Mouse (Mus musculus) CD4-positive helper T cell, adult 2 months (primary cell): Measurements from ENCODE around the gene Mfn2.

Experiments
- DNase-seq: peaks from one replicate; pipeline ENCODE4 v3.0.0-alpha.2; 2012; ENCODE audit warnings: low read depth, missing footprints, low spot score

Gene Mfn2

DNA sequence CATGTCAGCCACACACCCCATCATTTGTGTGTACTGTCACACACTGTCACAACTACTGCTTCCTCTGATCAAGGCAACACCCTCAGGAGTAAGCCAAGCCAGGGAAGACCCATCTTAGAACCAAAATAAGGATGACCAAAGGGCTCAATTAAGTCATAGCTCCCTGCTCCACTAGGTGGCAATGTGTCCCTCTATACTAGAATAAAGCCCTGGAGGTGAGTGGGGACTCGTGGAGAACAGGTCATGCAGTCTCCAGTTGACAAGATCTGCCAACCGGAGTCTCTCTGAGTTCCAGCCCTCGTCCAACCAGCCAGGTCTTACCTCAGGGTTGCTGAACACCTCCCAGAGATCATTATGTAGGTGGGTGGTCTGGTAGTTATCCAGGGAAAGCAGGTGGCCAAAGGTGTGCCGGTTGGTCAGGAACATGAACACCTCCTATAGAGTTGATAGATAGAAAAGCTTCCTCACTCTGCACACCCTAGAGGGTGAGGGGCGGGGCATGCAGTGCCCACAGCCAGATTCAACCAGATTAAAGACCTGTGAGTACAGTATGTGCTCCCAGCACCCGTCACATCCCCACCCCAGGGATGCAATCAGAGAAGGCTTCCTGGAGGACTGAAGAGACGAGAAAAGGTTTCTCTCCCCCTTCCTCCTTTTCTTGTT is 14.1 kb upstream of the Mfn2 start:
- DNase-seq, result peak; percentile 38

GRCm38 (mm10) chr4:147909486-147909885 is 5.0 kb upstream of the Mfn2 start:
- DNase-seq, result no peak

- DNase-seq, result no peak
Measured at GRCm38 (mm10) chr4:147906230-147906629, 1.7 kb upstream of the Mfn2 start.

GRCm38 (mm10) chr4:147905090-147905659 is 671 bp upstream of the Mfn2 start:
- DNase-seq, result no peak

DNA sequence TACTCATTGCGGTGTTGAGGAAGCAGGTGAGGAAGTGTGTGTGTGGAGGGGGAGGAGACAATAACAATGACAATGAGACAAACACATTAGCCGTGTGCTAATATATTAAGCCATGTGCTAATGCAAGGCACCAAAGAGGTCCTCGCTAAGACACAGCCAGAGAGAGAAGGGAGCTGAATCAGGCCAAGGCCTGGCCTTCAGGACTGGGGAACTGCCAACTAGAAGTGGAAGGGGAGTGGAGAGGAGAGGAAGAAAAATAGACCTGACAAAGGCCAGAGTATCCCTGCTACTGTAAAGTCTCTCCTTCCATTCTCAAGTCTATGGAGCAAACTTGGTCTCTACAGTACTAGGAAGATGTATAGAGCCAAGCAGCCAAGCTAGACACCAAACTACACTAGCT is 903 bp downstream of the Mfn2 start:
- no peak for DNase-seq

DNA sequence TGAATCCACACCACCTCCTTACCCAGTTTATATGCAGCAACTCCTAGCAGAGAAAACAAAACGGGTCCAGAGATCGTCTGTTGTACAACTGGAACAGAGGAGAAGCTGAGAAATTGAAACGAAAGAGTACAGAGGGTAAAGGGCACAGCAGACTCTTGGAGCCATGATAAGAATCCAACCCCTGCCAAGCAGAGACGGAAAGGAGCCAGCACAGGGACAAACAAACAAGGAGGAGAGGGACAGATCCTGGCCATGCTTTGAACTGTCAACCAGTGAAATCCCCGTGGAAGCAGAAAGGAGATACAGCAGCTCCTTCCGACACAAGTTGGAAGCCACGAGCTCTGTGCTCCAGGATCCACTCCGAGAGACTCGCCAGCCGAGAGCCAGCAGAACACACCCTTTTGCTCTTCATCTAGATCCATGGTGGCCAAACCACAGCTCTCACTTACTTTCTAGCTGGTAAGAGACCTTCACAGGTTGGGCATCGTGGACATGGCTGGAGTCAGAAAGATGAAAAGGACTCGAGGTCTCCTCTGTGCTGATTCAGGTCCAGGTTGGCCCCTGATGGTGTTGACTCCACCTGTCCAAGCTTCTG is 1.5 kb downstream of the Mfn2 start:
- DNase-seq, result no peak

GRCm38 (mm10) chr4:147900452-147900851 is 4.1 kb downstream of the Mfn2 start:
- no peak for DNase-seq

DNA sequence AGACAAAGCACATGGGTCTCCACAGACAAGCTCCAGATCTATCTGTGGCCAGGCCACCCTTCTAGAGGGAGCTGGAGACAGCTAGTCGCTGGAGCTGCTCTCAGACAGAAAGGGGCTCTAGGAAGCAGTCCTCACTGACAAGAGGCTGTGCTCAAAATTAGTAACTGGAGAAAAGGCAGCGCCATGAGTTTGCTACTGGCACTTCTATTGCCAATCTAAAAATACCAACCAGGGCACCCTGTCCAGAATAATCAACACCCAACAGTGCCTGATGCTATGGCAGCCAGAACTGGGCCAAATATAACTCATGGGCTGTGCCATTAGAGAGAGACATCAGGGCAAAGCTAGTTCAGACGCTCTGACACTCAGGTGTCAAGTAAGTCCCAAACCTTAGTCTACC is 7.2 kb downstream of the Mfn2 start:
- no peak for DNase-seq

GRCm38 (mm10) chr4:147896411-147896810 is 8.1 kb downstream of the Mfn2 start:
- no peak for DNase-seq

DNA sequence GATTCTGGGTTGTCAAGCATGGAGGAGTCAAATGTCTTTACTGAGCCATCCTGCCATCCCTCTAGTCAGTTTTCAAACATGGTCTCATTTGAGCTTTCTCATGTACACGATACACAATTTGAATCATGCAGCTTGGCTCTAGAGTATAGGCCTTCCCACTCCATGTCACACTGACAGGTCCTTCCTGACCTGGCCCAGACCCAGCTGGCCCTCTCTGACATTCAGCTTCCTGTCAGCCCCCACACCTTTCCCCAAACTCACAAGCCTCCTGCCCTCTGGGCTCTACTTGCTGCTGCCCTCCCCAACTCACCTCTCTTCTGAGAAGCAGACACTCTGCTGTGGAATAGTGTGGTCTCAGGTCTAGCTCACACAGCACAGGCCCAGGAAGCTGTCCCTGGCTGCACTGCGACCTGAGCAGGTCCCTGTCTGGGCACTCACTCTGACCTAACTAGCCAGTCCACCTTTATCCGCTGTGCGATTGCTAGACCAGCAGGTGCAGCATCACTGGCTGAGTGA is 8.6 kb downstream of the Mfn2 start:
- no peak for DNase-seq

DNA sequence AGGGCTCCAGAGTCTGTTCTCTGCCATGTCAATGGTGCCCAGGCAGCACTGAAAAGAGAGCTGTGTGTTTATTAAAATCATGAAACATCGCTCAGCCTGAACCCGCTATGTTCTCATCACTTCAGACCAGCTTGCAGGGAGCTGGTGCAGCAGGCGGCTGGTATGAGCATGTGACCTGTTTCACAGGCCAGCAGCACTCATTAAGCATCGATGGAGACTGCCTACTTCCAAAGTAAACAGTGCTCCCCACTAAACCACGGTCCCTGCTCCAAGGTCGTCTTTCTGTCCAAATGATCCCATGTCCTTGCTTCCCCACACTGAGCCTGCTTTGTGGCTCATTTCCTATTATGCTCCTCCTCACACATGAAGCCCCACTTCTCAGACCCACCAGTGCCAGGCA is 14.2 kb downstream of the Mfn2 start:
- DNase-seq, result no peak

- DNase-seq, result no peak
Measured at GRCm38 (mm10) chr4:147888237-147888636, 16.3 kb downstream of the Mfn2 start.

- no peak for DNase-seq
Measured at GRCm38 (mm10) chr4:147887277-147887676, 17.2 kb downstream of the Mfn2 start.

DNA sequence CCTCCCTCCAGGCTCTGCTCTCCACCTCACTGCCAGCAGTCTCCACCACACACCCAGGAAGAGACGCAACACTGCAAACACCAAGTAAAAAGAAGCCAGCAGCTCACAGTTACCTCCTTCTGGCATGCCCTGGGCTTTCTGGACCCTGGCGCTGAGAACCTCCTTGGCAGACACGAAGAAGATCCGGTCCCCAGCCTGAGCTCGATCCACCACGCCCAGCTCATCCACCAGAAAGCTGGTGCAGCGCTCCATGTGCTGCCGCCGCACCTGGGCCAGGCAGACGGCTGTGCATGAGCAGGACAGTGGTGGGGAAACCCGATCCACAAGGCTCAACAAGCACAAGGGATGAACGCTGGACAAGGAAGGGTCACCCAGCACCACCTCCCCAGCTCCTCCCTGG is 18.3 kb downstream of the Mfn2 start:
- no peak for DNase-seq

GRCm38 (mm10) chr4:147884138-147884537 is 20.4 kb downstream of the Mfn2 start:
- DNase-seq, result no peak

DNA sequence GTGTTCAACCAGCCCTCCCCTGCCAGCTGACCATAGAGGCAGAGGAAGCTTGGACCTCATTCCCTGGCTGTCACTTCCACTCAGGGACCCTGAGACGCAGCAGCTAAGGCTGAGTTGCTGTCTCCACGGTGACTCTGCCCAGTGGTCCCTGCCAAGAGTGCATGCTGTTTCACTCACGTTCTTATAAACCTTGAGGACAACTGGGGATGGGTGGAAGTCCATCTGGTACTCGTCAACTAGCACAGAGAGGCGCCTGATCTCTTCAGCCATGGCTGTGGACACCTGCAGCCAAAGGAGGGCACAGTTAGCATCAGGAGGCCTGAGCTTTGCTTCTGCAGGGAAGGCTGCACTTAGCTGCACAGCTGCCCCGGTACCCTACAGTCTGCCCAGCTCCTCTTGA is 21.5 kb downstream of the Mfn2 start:
- DNase-seq, result no peak

DNA sequence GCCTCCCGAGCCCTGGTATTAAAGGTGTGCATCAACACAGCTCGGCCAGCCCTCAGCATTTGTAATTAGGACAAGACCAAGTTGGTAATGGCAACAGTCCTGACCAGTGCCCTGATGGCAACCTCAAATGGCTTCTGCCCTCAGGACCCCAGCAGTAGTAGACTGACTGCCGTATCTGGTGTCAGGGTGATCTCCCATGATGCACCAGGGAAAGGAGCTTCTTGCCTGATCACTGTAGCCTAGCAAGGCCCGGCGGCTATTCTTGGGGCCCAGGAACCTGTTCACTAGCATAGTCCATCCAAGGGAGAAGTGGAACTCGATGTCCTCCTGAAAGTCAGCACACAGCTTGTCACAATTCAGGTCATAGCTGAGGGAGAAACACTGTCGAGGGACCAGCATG is 22.7 kb downstream of the Mfn2 start:
- DNase-seq, result no peak

- no peak for DNase-seq
Measured at GRCm38 (mm10) chr4:147879865-147880264, 24.6 kb downstream of the Mfn2 start.

- DNase-seq, result no peak
Measured at GRCm38 (mm10) chr4:147879456-147879855, 25.0 kb downstream of the Mfn2 start.

GRCm38 (mm10) chr4:147878537-147878936 is 26.0 kb downstream of the Mfn2 start:
- DNase-seq, result no peak

- DNase-seq, result peak; percentile 59
Measured at GRCm38 (mm10) chr4:147875852-147876575, 28.5 kb downstream of the Mfn2 start.

DNA sequence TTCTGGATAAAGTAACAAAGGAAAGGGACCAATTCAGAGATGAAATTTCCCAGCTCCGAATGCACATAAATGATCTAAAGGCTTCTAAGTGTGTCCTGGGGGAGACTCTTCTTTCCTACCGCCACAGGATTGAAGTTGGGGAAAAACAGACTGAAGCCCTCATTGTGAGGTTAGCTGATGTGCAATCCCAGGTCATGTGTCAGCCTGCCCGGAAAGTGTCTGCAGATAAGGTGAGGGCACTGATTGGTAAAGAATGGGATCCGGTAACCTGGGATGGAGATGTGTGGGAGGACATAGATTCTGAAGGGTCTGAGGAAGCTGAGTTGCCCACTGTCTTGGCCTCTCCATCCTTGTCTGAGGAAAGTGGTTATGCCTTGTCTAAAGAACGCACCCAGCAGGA is 35.3 kb downstream of the Mfn2 start:
- DNase-seq, result no peak
